Mouse (Mus musculus): Measurements from ENCODE around the gene 4930518I15Rik. TPM values are rescaled to one million over a fixed set of nuclear protein-coding genes. Genes with fewer than 3 reads are reported as not detected.

The 4930518I15Rik gene
- polyA plus RNA-seq, 1 experiment from 2014 or later: 2.6 TPM

GRCm38 (mm10) chr2:156870519-156870918 lies 12.8 kb upstream of the 4930518I15Rik start:
- H3K27me3 ChIP-seq (ENCODE audit: insufficient read depth, low read length): no peaks in the 10 kb centered on the region
- H3K4me1 ChIP-seq (replicated peaks; ENCODE audit: insufficient read depth, low read length): no peaks in the 10 kb centered on the region
- DNase-seq (ENCODE audit: low spot score) (no peak), ATAC-seq (replicated peaks; ENCODE audit: low FRiP score, low read depth) (no peak)
- H3K4me2 ChIP-seq (ENCODE audit: low read length): no peak overlapping the region
- H3K9ac ChIP-seq (ENCODE audit: low read depth, low read length): no peak overlapping the region
- H3K27ac ChIP-seq: no peak overlapping the region
- H3K4me3 ChIP-seq (replicated peaks; ENCODE audit: low read depth, low read length): no peak overlapping the region
- 40% methylated on average over 6 of the region's 6 CpGs for WGBS
- no peak for TF ChIP-seq CTCF (IDR thresholded peaks at IDR 0.05; ENCODE audit: low read depth)
- peaks cover 40% of the 10 kb centered on the region for H3K36me3 ChIP-seq (ENCODE audit: insufficient read depth, low read length)
- no peaks in the 10 kb centered on the region for H3K9me3 ChIP-seq (replicated peaks; ENCODE audit: low read length)

- no peak for ATAC-seq (replicated peaks; ENCODE audit: low FRiP score, low read depth)
- H3K4me2 ChIP-seq (ENCODE audit: low read length): no peak overlapping the region
- peaks cover 35% of the 10 kb centered on the region for H3K36me3 ChIP-seq (ENCODE audit: insufficient read depth, low read length)
- WGBS: 91% methylated on average over 7 of the region's 7 CpGs
- no peak for TF ChIP-seq CTCF (IDR thresholded peaks at IDR 0.05; ENCODE audit: low read depth)
- H3K9ac ChIP-seq (ENCODE audit: low read depth, low read length): no peak overlapping the region
- H3K9me3 ChIP-seq (replicated peaks; ENCODE audit: low read length): no peaks in the 10 kb centered on the region
- no peak overlapping the region for H3K4me3 ChIP-seq (replicated peaks; ENCODE audit: low read depth, low read length)
- no peak overlapping the region for H3K27ac ChIP-seq
- H3K27me3 ChIP-seq (ENCODE audit: insufficient read depth, low read length): no peaks in the 10 kb centered on the region
- no peak for DNase-seq (ENCODE audit: low spot score)
- H3K4me1 ChIP-seq (replicated peaks; ENCODE audit: insufficient read depth, low read length): peaks cover under 1% of the 10 kb centered on the region; the same call in 1 of the 2 replicates
Measured at GRCm38 (mm10) chr2:156869554-156869953, 11.8 kb upstream of the 4930518I15Rik start.

GRCm38 (mm10) chr2:156868994-156869393 lies 11.2 kb upstream of the 4930518I15Rik start:
- no peak overlapping the region for H3K27ac ChIP-seq
- H3K4me2 ChIP-seq (ENCODE audit: low read length): no peak overlapping the region
- peaks cover 6% of the 10 kb centered on the region; the same call in 1 of the 2 replicates for H3K4me1 ChIP-seq (replicated peaks; ENCODE audit: insufficient read depth, low read length)
- WGBS: 77% methylated on average over 8 of the region's 8 CpGs
- no peak for TF ChIP-seq CTCF (IDR thresholded peaks at IDR 0.05; ENCODE audit: low read depth)
- peaks cover 30% of the 10 kb centered on the region for H3K36me3 ChIP-seq (ENCODE audit: insufficient read depth, low read length)
- H3K9me3 ChIP-seq (replicated peaks; ENCODE audit: low read length): no peaks in the 10 kb centered on the region
- no peak overlapping the region for H3K4me3 ChIP-seq (replicated peaks; ENCODE audit: low read depth, low read length)
- H3K27me3 ChIP-seq (ENCODE audit: insufficient read depth, low read length): no peaks in the 10 kb centered on the region
- DNase-seq (ENCODE audit: low spot score) (no peak), ATAC-seq (replicated peaks; ENCODE audit: low FRiP score, low read depth) (no peak)
- no peak overlapping the region for H3K9ac ChIP-seq (ENCODE audit: low read depth, low read length)

- Histone ChIP-seq H3K27ac (peak overlapping the region; percentile 93; the same call in 1 of the 2 replicates), H3K9ac (ENCODE audit: low read depth, low read length) (peak overlapping the region; percentile 94; the same call in 1 of the 2 replicates), H3K9me3 (replicated peaks; ENCODE audit: low read length) (no peaks in the 10 kb centered on the region), H3K4me1 (replicated peaks; ENCODE audit: insufficient read depth, low read length) (peaks cover 6% of the 10 kb centered on the region; the same call in 1 of the 2 replicates), H3K27me3 (ENCODE audit: insufficient read depth, low read length) (no peaks in the 10 kb centered on the region), H3K4me3 (replicated peaks; ENCODE audit: low read depth, low read length) (no peak overlapping the region), H3K4me2 (ENCODE audit: low read length) (peak overlapping the region; percentile 88), H3K36me3 (ENCODE audit: insufficient read depth, low read length) (0 out of 2 replicates have a peak, but pooled peaks cover 8% of the 10 kb centered on the region)
- DNase-seq (ENCODE audit: low spot score): no peak
- no peak for TF ChIP-seq CTCF (IDR thresholded peaks at IDR 0.05; ENCODE audit: low read depth)
- no peak for ATAC-seq (replicated peaks; ENCODE audit: low FRiP score, low read depth)
- WGBS: 84% methylated on average over 3 of the region's 3 CpGs
Measured at GRCm38 (mm10) chr2:156864481-156864880, 6.7 kb upstream of the 4930518I15Rik start.

GRCm38 (mm10) chr2:156863487-156864160 lies 5.9 kb upstream of the 4930518I15Rik start:
- Histone ChIP-seq H3K4me2 (ENCODE audit: low read length) (peak overlapping the region; percentile 88), H3K9ac (ENCODE audit: low read depth, low read length) (peak overlapping the region; percentile 94), H3K27me3 (ENCODE audit: insufficient read depth, low read length) (no peaks in the 10 kb centered on the region), H3K4me3 (replicated peaks; ENCODE audit: low read depth, low read length) (peak overlapping the region; percentile 83), H3K36me3 (ENCODE audit: insufficient read depth, low read length) (0 out of 2 replicates have a peak, but pooled peaks cover 7% of the 10 kb centered on the region), H3K9me3 (replicated peaks; ENCODE audit: low read length) (no peaks in the 10 kb centered on the region), H3K27ac (peak overlapping the region; percentile 93), H3K4me1 (replicated peaks; ENCODE audit: insufficient read depth, low read length) (peaks cover 6% of the 10 kb centered on the region; the same call in 1 of the 2 replicates)
- 1% methylated on average over 28 of the region's 28 CpGs for WGBS
- DNase-seq (ENCODE audit: low spot score) (peak; percentile 57), ATAC-seq (replicated peaks; ENCODE audit: low FRiP score, low read depth) (no peak; the same call in 1 of the 2 replicates)
- no peak for TF ChIP-seq CTCF (IDR thresholded peaks at IDR 0.05; ENCODE audit: low read depth)

GRCm38 (mm10) chr2:156862772-156863486 lies 5.2 kb upstream of the 4930518I15Rik start, which contains the start of gene Rab5if:
Gene Rab5if (plus strand): TSS chr2:156863128.
- WGBS: under 1% methylated on average over 81 of the region's 98 CpGs
- Histone ChIP-seq H3K4me1 (replicated peaks; ENCODE audit: insufficient read depth, low read length) (peaks cover 6% of the 10 kb centered on the region; the same call in 1 of the 2 replicates), H3K27me3 (ENCODE audit: insufficient read depth, low read length) (no peaks in the 10 kb centered on the region), H3K4me3 (replicated peaks; ENCODE audit: low read depth, low read length) (peak within 1 kb of the TSS; percentile 83), H3K9me3 (replicated peaks; ENCODE audit: low read length) (no peaks in the 10 kb centered on the region), H3K4me2 (ENCODE audit: low read length) (peak within 1 kb of the TSS; percentile 88), H3K36me3 (ENCODE audit: insufficient read depth, low read length) (0 out of 2 replicates have a peak, but pooled peaks cover 5% of the 10 kb centered on the region), H3K27ac (peak within 1 kb of the TSS; percentile 93), H3K9ac (ENCODE audit: low read depth, low read length) (peak within 1 kb of the TSS; percentile 94)
- peak; percentile 98 for DNase-seq (ENCODE audit: low spot score)
- ATAC-seq (replicated peaks; ENCODE audit: low FRiP score, low read depth): peak; percentile 97
- TF ChIP-seq CTCF (IDR thresholded peaks at IDR 0.05; ENCODE audit: low read depth): peak; percentile 81

Measured in kidney, postnatal 0 days (tissue).